In genomic region chr7:64022711-64023468, GRCm38 (mm10) we compare ENCODE assay signal across 15 mouse cellular contexts.
DNase-seq lines count a peak whose midpoint lies in the region; ATAC-seq and TF ChIP-seq lines count a peak whose summit lies in the region.
"Had no signal": no experiment of that assay in that cellular context is flagged by ENCODE, and none has a peak within 500 bp of the region (broad histone marks: within the 10 kb centered on the region; RNA-seq: fewer than 3 reads in every experiment).

No protein-coding gene starts in this region.

- 51% methylated on average over 7 of the region's 7 CpGs for WGBS in heart, embryonic 10.5 days
- 54% methylated on average over 7 of the region's 7 CpGs for WGBS in lung, embryonic 14.5 days
- 51% methylated on average over 7 of the region's 7 CpGs for whole genome bisulfite sequencing in embryonic facial prominence, embryonic 15.5 days

- DNase-seq in heart, embryonic 10.5 days (ENCODE audit: low spot score), result no peak
- no peak for DNase-seq in heart, adult 9 months (ENCODE audit: low spot score in 2 of 2)
- no peak for DNase-seq in lung, embryonic 14.5 days
- DNase-seq in lung, postnatal 14 days, result no peak
- no peak for DNase-seq in right cerebral cortex, postnatal 36 days (ENCODE audit: low spot score in 2 of 2)
- DNase-seq: cerebellum, adult 18-20 months; heart, adult 11 months had no signal

- no peak overlapping the region for H3K9ac ChIP-seq in lung, embryonic 14.5 days
- no peak overlapping the region for H3K9ac ChIP-seq in embryonic facial prominence, embryonic 15.5 days
- H3K9ac ChIP-seq: kidney, embryonic 15.5 days; lung, embryonic 15.5 days had no signal

- no peaks in the 10 kb centered on the region for H3K36me3 ChIP-seq in heart, embryonic 10.5 days
- H3K36me3 ChIP-seq in lung, embryonic 14.5 days (ENCODE audit: insufficient read depth), result no peaks in the 10 kb centered on the region
- no peaks in the 10 kb centered on the region for H3K36me3 ChIP-seq in embryonic facial prominence, embryonic 15.5 days
- H3K36me3 ChIP-seq: kidney, embryonic 15.5 days; lung, embryonic 15.5 days had no signal

- no peak overlapping the region for H3K4me2 ChIP-seq in lung, embryonic 14.5 days
- H3K4me2 ChIP-seq in embryonic facial prominence, embryonic 15.5 days (replicated peaks), result no peak overlapping the region
- H3K4me2 ChIP-seq: kidney, embryonic 15.5 days; lung, embryonic 15.5 days had no signal

- H3K27ac ChIP-seq in heart, embryonic 10.5 days, result peak overlapping the region; percentile 75
- peak overlapping the region; percentile 36; the same call in 1 of the 2 replicates for H3K27ac ChIP-seq in lung, embryonic 14.5 days (ENCODE audit: low read depth)
- H3K27ac ChIP-seq in embryonic facial prominence, embryonic 15.5 days (replicated peaks), result peak overlapping the region; percentile 48; the same call in 1 of the 2 replicates
- H3K27ac ChIP-seq: layer of hippocampus, adult 2 months; lung, embryonic 15.5 days had no signal

- no peak for TF ChIP-seq CTCF in lung, embryonic 14.5 days (IDR thresholded peaks at IDR 0.05; ENCODE audit: low read depth)

- H3K9me3 ChIP-seq in heart, embryonic 10.5 days, result no peaks in the 10 kb centered on the region
- H3K9me3 ChIP-seq in lung, embryonic 14.5 days (ENCODE audit: low read depth, low read length), result no peaks in the 10 kb centered on the region
- no peaks in the 10 kb centered on the region for H3K9me3 ChIP-seq in embryonic facial prominence, embryonic 15.5 days (replicated peaks)
- H3K9me3 ChIP-seq: kidney, embryonic 15.5 days; lung, embryonic 15.5 days had no signal

- H3K4me3 ChIP-seq in heart, embryonic 10.5 days, result no peak overlapping the region
- no peak overlapping the region for H3K4me3 ChIP-seq in lung, embryonic 14.5 days (ENCODE audit: low read depth, low read length)
- H3K4me3 ChIP-seq in embryonic facial prominence, embryonic 15.5 days (replicated peaks), result no peak overlapping the region
- H3K4me3 ChIP-seq: erythroblast, embryonic 14.5 days; kidney, embryonic 15.5 days; layer of hippocampus, adult 2 months; lung, embryonic 15.5 days had no signal

- no peaks in the 10 kb centered on the region for H3K27me3 ChIP-seq in heart, embryonic 10.5 days (ENCODE audit: insufficient read depth, poor library complexity, severe bottlenecking)
- H3K27me3 ChIP-seq in lung, embryonic 14.5 days (ENCODE audit: insufficient read depth, low read length), result no peaks in the 10 kb centered on the region
- H3K27me3 ChIP-seq in embryonic facial prominence, embryonic 15.5 days, result no peaks in the 10 kb centered on the region
- H3K27me3 ChIP-seq: kidney, embryonic 15.5 days; lung, embryonic 15.5 days had no signal

- peak; percentile 65; the same call in 1 of the 2 replicates for ATAC-seq in lung, embryonic 14.5 days (ENCODE audit: insufficient read depth)
- ATAC-seq in embryonic facial prominence, embryonic 15.5 days (ENCODE audit: insufficient number of reproducible peaks, low FRiP score, low TSS enrichment, low read depth), result peak; percentile 41; the same call in 1 of the 2 replicates
- ATAC-seq in monocyte, adult 5-6 weeks (replicated peaks; ENCODE audit: insufficient number of reproducible peaks, low FRiP score, low TSS enrichment, poor library complexity, severe bottlenecking), result 0 out of 2 replicates have a peak, but pooled peaks have one; percentile 13
- no peak for ATAC-seq in cerebellum, adult (ENCODE audit: insufficient number of reproducible peaks, low FRiP score, low TSS enrichment)
- ATAC-seq: hindbrain, postnatal 0 days had no signal

- H3K4me1 ChIP-seq in heart, embryonic 10.5 days, result peaks cover 55% of the 10 kb centered on the region
- H3K4me1 ChIP-seq in lung, embryonic 14.5 days (ENCODE audit: insufficient read depth), result peaks cover 2% of the 10 kb centered on the region; the same call in 1 of the 2 replicates
- H3K4me1 ChIP-seq in embryonic facial prominence, embryonic 15.5 days, result peaks cover 10% of the 10 kb centered on the region; the same call in 1 of the 2 replicates
